Mouse (Mus musculus) G1E-ER4 (cell line): ENCODE data around the gene Mtg2. TPM values are rescaled to one million over a fixed set of nuclear protein-coding genes. Genes with fewer than 3 reads are reported as not detected.

Experiments
- GATA1 ChIP-seq: IDR thresholded peaks from one replicate; pipeline ENCODE4 v1.8.0; 2012; ENCODE audit warnings: low read length, inconsistent platforms
- polyA plus RNA-seq: library from polyadenylated mRNA; stranded (reverse); fragments of >175 nt; gene quantifications from 2 replicates; pipeline ENCODE4 v1.2.3, GENCODE M21; 2012

Gene Mtg2
- polyA plus RNA-seq, 1 experiment = 14.6 TPM

DNA sequence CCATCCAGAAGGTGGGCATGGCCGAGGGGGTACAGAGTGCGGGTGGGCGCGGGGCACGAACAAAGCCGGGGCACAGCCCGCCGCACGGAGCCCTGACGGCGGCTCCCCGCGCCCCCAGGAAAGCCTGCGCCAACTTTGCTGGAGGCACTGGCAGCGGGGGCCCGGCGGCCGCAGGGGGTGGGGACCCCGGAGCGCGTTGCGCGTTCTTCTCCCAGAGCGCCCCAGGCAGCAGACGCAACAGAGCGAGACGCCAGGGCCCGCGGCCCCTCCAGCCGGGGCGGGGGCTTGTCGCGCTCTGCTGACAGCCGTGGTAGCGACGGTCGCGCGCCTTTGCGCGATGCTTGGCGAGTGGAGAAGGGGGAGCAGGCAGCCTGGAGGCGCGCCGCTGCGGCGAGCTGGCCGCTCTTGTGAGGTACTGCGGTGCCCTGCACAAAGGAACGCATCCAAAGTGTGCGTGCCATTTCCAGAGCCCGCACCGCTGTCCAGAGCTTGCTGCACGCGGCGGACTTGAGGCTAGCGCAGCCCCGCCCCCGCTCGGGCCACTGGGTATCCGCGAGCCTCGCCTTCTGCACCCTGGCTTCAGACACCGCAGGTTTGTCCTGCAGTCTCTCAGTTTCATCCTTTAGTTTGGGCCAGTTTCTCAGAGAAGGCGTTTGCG lies 27.4 kb upstream of the Mtg2 start:
- TF ChIP-seq GATA1 = no peak

DNA sequence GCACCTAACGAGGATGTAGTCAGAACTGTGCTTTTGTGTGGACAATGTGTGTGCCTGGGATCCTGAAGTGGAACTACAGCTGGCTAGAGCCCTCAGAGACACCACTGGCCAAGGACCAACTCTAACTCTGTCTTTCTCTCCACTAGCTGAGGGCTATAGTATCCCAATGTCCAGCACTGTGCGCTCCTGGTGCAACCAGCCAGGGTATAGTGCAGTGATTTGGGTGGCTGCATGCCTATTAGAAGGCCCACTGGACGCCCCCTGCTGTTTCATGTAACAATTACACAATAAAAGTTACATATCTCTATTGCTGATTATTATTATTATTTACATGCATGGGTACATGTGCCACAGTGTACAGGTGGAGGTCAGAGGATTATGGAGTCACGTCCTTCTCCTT lies 25.1 kb upstream of the Mtg2 start:
- no peak for TF ChIP-seq GATA1

DNA sequence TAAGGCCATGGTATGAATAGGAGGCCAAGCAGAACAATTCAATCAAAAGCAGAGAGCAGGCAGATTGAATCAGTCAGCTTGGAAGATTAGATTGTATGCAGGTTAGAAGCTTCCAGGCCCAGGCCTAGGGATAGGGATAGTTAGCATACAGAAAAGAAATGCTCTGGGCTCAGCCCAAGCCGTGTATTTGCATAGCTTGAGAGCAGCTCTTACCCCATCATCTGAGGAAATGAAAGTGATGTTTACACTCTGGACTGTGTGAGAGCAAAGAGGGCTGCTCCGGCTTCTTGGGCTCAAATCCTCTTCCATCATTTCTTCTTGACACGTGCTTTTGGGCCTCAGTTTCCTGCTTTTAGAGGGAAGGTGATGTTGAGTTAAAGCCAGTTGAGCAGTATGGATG lies 22.8 kb upstream of the Mtg2 start:
- TF ChIP-seq GATA1 = no peak

DNA sequence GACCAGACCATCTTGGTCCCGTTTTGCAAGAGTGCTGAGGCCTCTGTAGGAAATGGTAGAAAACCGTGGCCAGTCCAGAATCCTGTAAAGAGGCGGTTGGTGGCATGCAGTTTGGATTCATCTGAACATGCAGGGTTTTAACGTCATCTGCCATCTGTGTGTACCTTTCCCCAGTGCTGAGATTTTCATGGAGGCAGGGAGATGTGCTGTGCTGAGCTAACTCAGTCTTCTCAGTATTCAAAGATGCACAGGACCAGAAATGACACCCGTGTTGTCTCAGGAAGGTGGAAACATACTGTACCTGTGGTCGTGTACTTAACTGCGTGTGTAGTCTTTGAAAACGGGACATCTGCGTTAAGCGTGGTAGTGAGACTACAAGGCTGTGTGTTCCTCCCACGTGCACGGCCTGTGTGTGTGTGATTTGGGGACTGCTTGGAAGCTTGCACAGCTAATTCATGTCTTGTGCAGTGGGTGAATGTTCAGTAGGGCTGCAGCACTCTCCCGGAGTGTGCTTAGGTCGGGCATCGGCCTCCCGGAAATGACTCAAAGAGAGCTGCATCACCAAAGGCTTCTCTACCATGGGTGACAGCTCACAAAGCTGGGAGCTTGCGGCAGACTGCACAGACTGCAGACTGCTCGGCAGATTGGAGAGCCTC lies 22.3 kb upstream of the Mtg2 start:
- TF ChIP-seq GATA1 = no peak

DNA sequence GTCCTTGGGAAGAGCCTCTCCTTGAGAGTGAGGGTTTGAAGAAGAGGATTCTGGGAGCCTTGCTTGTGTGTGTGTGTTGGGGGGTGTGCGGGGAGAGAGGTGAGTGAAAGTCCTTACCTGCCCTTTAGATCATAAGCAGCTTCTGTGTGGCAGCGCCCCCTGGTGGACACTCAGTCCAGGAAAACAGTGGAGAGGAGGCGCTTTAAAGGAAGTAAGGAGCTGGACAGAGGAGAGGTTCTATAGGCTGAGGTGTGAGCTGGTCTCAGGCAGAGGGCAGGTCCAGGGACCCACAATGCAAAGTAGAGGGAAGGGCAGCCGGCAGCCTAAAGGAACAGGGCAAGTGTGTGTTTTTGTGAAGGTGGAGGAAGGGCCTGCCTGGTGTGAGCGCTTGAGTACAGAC lies 19.4 kb upstream of the Mtg2 start:
- no peak for TF ChIP-seq GATA1

DNA sequence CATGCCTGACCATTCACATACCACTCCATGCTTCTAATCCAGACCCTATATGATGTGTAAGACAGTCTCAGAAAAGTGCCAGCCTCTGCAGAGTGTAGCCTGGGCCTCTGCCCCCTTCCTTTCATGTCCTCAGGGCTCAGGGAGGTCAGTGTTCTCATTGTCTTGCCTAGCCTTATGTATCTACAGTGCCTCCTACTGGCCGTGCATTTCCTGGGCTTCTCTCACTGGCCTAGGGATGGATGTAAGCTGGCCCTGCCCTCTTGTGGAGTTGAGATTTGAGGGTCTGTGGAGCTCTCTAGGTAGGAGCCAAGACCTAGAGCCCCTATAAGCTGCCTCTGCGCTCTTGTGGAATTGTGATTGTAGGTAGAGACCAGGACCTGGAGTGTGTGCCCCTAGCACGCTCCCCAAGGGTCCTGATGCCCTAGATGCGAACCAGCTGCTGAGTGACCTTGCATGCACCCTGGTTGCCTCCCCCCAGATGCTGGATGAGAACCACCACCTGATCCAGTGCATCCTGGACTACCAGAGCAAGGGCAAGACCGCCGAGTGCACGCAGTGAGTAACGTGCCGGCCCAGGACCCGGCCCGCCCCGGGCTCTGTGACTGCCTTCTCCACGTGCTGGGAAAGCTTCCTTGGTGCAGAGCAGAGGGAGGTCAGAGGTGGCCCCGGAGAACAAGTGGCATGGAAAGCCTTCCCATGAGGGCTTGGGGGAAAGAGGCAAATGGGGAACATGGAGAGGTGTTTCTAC lies 18.2 kb upstream of the Mtg2 start:
- no peak for TF ChIP-seq GATA1

DNA sequence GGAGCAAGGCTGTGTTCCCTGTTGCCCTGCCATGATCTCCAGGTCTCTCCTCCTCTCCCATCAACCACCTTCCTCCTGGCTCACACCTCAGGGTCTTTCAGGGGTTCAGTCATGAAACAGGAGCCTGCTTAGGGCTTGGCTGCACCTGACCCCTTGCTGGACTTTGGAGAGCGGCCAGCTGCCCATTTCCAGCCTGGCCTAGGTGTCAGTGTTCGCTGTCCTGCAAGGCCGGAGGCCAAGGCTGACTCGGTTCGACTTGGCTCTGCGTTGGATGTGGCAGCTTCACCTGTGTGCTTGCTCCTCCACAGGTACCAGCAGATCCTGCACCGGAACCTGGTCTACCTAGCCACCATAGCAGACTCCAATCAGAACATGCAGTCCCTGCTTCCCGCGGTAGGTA lies 17.4 kb upstream of the Mtg2 start:
- TF ChIP-seq GATA1 = no peak

DNA sequence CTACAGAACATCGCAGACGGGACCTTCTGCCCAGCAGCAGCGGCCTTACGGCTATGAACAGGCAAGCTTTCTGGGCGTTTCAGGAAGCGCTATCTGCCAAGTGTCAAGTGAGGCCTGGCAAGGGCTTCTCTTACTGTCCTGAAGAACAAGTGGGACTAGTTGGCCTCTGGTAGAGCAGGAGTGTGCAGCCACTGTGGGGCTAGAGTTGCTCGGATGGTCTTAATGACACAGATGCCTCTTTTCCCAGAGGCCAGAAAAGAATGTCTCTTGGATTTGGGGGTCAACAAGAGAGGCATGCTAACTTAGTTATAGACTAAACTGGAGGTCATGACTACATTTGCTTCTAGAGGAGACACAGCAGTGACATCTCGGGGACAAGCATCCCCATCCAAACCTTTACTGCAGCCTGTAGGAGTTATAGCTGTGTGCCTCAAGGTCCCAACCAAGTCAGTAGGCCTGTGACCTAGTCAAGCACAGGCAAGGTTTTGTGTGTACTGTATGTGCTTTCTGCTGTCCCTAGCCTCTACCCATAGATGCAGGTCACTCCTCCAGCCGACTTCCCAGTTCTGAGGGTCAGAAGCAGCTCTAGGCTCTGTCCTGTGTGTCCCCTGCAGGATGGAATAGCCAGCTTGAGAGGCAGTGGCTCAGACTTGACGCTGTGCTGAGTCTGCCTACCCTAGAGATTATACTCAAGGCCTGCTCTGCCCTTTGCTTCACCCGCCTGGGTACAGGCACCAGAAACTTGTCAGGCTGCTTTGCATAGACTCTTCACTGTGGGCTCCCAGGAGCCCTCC lies 6.9 kb upstream of the Mtg2 start:
- TF ChIP-seq GATA1 = no peak

DNA sequence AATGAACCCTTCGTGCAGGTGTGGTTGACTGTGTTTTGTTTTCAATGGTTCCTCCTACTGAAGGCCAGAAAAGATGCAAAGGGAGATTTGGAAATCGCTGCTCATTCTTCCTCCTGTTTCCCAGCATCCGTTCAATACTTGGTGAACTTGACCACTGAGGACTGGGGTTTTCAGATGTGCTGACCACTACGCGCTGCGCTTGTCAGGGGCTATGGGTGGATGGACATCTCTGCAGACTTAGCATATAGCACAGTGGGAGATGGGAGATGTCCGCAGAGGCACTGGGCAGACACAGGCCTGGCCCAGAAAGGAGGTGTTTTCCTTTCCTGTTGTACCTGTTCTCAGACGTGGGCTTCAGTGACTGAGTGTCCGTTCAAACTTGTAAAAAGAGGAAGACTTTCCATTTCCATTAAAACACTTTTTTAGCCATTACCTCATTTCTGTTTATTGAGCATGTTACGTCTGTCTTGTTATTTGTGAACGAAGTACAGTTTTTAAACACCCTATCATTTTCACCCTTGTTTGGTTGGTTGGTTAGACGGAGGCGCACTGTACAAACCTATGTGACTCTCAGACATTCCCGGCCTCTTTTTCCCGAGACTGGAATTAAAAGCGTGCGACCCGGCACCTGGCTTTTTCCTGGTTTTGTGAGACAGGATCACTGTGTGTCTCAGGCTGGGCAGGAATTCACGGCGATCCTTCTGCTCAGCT lies 463 bp upstream of the Mtg2 start:
- TF ChIP-seq GATA1 = no peak

DNA sequence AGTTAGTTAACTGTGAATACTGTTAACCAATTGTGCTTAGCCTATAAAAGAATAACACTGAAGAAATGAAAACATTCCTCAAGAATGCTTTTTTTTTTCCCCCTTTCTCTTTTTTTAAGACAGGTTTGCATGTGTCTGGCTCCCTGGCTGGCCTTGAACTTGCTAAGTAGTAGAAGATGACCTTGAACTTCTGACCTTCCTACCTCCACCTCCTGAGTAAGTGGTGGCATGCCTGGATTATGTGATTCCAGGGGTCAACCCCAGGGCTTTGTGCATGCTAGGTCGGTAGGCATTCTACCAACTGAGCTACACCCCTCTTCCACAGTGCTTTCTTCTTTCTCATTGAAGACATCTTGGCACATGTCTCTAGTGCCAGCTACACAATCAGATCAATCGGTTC lies 1.3 kb downstream of the Mtg2 start:
- TF ChIP-seq GATA1 = no peak

DNA sequence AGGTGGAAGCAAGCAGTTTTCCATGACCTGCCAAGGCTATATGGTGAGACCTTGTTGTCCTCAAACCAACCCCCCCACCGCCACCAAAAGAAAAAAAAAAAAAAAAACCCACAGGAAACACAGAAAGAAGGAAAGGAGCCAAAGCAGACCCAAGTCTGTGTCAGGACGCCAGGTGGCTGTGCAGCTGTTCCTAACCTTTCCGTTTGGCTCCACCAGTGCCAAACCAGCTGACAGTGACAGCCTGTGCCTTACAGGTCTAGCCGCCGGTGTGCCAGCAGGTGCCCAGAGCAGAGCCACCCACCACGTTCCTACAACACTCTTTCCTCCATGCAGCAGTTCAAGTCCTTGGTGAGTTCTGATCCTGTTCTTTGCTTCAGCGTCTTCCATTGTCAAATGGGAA lies 2.5 kb downstream of the Mtg2 start:
- no peak for TF ChIP-seq GATA1

DNA sequence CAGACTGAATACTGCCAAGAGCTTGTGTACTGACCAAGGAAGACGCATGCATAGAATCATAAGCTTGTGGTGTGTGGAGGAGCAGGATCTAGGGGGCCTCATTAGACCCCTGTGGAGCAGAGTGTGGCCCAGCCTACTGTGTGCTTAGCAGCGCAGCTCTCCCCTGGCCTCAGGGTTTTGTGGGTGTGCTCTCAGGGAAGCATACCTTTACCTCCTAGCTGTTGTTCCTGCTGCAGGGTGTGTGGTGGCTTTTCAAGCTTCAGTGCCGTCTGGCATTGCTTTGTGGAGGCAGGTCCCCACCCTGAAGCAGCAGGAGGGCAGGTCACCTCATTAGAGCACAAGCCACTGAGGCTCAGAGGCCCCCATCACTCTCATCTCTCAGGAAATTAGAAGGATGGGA lies 7.2 kb downstream of the Mtg2 start:
- no peak for TF ChIP-seq GATA1

DNA sequence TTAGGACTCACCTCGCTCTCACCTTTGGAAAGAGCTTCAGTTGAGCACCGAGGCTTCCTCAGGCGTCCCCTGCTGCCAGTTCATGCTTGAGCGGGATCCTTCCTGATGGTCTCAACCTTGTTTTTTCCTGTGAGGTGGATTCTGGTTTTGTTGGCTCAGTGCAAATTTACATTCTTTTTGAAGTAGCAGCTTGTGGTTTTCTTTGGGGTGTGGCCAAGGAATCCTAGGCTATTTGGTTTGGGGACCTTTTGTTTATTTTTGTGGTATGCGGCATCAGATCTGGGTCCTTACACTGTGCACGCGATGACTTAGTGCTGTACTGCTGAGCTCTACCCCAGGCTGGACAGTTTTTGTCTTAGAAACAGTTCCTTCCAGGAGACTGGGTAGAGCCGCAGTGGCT lies 10.3 kb downstream of the Mtg2 start:
- TF ChIP-seq GATA1 = no peak

DNA sequence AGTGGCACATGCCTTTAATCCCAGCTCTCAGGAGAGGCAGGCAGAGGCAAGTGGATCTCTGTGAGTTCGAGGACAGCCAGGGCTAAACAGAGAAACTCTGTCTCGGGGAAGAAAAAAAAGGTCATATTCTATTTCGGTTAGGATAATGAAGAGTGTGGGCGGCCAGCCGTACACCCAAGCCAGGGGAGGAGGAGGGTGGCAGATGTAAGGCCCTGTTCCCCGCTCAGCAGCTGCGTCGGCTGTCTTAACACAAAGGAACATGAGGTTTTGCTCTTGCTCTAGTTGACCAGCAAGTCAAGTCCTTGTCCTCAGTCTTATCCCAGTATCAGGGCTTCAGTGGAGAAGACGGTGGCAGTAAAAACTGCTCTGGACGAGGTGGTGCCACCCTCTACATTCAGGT lies 12.7 kb downstream of the Mtg2 start:
- no peak for TF ChIP-seq GATA1

DNA sequence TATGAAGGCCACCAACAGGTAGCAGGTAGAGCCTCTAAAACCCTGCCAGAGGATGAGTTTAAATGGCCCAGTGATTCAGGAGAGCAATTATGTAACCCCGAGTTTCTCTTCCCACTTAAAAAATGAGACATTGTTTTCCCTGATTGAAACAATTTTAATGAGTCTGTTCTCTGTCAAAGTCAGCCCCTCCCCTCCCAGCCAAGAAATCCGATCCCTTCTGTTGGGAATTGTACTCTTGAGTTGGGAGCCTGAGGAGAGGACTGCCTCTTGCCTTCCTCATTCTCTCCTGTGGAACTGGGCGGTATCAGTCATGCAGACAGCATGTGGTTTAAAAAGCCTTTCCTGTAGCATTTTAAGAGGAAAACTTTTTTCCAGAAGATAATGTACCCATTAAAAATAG lies 14.2 kb downstream of the Mtg2 start:
- no peak for TF ChIP-seq GATA1
